Mouse (Mus musculus) heart, postnatal 0 days (tissue): Measurements from ENCODE around the gene Fkbp5.

Experiments used
- CTCF ChIP-seq: IDR thresholded peaks from 2 replicates; pipeline ENCODE4 v1.5.1; 2016; ENCODE audit warnings: antibody characterized with exemption, control low read depth, low read depth
- EP300 ChIP-seq: IDR thresholded peaks from 2 replicates; pipeline ENCODE4 v1.6.1; 2016; ENCODE audit warnings: antibody characterized with exemption, low read depth

DNA sequence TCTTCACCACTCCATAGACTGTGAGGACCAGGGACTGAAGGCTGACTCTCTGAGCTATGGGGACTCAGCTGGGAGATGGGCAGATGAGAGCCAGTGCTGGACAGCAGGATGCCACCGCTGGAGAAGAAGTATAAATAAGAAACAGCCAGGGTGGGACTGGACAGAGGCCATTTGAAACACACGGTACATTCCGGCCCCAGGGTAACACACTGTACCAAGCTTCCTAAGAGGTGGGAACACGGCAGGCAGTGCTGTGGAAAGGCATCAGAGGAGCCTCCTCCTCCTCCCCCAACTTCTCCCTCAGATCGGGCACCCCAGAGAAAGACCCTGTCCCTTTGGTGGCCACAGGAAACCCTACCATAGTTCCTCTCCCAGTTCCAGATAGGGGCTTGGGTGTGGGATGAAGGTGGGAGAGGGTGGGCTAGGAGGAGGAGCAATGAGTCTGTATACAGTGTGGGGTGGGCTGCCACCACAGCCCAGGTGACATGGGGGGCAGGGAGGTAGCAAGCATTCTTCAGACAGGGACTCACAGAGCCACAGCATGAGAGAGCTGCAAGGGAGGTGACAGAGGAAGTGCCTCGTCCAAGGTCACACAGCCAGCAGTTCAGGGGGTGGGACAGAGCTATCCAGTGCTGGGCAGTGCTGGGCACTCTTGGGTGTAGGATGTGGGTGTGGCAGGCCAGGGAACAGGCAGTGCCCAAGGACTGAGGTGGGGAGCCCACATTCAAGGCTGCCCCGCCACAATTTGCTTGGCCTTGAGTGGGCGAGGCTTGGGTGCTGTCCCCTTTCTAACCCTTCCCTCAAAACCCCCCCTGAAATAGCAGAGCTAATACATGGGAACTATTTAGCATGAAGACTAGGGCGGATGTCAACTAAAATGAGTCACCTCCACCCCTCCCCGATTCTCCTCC lies 1.6 kb downstream of the Fkbp5 start:
- TF ChIP-seq CTCF (no peak), EP300 (no peak)
